Mouse (Mus musculus) ES-CJ7 (cell line): ENCODE data around the gene 1700069L16Rik.
A peak's percentile ranks its signal among the peaks of the same experiment; 100 is the strongest.

ENCODE experiments used
- DNase-seq: peaks from one replicate; pipeline ENCODE4 v3.0.0; 2011; ENCODE audit warnings: low read depth, low spot score

Gene 1700069L16Rik

DNA sequence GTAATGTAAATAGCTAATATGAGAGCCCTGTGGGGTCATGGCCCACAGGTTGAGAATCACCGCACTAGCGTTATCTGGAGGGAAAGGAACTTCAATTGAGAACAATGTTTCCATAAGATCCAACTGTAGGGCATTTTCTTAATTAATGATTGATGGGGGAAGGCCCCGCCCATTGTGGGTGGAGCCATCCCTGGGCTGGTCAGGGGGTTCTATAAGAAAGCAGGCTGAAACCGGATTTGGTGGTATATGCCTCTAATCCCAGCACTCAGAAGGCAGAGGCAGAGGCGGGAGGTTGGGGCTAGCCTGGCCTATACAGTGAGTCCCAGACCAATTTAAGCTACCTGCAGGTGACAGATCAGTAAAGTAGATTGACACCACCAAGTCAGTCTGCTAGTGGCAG lies 9.8 kb upstream of the 1700069L16Rik start:
- DNase-seq: peak; percentile 66

DNA sequence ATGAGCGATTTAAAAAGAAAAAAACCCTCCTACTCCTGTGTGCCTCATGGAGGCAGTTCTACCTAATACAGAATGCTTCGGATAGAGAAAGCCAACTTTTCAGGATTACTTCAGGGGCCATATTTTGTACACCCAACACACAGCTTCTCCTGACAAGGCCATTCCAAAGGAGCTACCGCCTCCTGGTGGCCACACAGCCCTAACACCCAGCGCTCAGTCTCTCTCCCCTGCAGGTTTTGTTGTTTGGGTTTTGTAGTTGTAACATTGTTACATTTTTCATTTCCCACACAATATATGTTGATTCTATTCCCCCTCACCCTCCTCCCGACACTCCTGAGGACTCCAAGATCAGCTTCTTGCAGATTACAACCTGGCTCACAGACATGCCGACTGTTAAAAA lies 7.6 kb upstream of the 1700069L16Rik start:
- DNase-seq: peak; percentile 71

DNA sequence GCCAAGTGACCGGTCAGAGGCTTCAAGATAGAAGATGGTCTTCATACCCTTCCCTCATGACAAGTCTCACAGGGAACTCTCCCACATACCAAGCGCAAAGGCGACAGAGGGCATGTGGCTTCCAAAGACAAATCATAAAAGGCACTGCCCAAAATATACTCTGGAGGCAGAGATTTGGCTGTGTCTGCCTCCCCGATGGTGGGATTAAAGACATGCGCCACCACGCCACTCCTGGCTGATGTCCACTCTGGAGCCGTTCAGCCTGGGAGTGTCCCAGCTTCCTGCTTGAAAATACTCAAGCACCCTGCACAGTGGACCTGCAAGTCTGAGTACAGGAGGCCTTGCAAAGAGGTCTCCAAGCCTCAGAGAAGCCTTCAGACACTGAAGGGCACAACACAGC lies 6.6 kb upstream of the 1700069L16Rik start:
- no peak for DNase-seq

DNA sequence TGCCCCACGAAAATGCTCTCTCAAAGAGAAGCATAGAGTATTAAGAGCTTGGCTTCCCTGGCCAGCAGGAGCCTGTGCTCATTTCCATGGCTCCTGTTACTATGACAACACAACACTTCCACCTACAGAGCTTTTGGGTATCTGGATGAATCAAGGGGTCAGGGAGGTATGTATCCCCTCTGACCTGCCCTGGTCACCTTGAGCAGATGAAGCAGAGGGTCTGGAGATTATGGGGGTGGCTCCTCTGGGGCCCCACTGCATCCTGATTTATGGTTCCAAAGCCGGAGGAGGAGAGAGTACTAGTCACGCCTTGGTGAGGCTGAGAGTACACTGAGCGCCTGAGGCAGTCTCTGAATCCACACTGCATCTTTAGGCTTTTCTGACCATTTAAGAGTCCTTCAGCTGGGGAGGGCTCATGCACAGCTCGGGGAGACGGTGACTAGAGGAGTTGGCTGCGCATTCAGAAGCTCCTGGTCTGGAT lies 6.1 kb upstream of the 1700069L16Rik start:
- DNase-seq: no peak

DNA sequence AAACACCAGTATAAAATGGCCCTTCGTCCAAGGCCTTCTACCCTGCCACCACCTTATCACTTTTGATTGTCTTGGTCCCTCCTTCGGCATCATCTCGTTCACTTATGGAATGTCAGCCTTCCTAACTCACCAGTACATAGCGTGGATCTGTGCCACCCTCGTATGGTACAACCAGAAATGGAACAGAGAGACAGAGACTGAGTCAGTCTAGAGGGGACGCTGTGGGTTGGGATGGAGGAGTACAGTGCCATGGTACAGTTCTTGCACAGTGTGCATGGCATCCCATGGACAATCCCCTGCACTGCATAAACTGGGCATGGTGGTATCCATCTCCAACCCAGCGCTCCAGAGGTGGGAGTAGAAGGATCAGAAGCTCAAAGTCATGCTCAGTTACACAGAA lies 4.1 kb upstream of the 1700069L16Rik start:
- DNase-seq: no peak

DNA sequence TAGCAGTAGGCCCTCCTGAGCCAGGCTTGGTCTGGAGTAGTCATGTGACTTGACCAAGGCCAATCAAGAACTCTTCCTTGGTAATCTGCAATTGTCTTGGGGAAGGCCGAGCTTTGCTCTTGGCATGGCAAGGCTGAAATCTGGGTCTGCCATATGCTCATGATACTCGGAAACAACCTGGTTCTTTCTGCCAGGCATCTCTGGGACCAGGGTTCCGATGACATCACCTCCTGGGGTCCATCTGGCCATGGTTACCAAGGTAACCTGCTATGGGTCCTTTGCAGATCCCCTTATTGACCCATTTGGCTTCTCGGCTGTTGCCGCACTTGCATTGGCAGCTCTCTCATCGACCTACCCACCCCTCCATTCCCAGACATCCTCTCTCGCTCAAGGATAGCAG lies 3.4 kb upstream of the 1700069L16Rik start:
- DNase-seq: no peak

DNA sequence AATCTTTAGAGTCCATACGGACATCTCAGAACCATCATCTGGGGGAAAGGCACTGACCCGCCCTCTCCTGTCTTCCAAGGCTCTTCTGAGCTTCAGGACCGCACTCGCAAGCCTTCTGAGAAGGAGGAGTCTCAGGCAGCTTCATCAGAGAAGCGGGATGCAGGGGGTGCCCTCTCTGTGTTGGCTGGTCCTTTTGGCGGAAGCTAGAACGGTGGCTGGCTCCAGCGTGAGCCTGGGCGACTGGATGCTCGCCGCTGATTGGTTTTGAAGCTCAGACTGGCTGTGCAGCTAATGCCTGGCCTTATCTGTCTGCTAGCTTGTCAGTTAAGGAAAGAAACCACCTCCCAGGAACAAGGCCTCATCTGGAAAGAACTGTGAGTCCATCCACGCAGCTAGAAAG lies 2.7 kb upstream of the 1700069L16Rik start:
- DNase-seq: no peak

DNA sequence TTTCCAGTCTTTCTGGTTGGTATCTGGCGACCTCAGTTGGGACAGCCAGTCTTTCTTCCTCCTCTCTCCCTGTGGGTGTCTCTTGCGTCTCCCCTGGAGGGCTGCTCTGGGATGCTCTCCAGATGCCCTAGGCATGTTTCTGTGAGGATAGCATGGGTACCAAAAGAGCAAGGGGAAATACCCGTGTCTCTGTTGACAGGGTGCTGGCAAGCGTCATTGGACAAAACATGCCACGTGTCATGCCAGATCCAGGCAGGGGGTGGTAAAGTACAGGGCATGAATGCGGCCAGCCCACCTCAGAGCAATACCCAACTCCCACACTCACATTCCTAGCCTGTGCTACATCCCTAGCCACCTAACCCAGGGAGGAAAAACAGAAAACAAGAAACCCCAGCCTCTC lies 2.0 kb upstream of the 1700069L16Rik start:
- DNase-seq: no peak

DNA sequence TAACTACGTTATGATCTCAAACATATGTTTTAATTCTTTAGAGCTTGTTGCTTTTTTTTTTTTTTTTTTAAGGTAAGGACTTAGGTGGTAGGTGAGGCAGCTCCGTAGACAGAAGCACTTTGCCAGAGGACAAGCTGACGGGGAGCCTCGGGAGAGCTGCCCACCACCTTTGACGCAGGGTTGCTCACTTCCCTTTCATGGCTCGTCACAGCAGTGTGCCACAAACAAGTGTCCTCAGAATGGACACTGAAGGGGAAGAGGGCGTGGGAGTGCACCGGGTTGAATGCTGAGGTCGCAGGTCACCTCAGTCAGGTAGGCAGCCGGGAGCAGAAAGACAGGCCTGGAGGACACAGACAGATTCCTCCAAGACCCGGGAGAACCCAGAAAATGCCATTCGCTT lies 845 bp upstream of the 1700069L16Rik start:
- no peak for DNase-seq

DNA sequence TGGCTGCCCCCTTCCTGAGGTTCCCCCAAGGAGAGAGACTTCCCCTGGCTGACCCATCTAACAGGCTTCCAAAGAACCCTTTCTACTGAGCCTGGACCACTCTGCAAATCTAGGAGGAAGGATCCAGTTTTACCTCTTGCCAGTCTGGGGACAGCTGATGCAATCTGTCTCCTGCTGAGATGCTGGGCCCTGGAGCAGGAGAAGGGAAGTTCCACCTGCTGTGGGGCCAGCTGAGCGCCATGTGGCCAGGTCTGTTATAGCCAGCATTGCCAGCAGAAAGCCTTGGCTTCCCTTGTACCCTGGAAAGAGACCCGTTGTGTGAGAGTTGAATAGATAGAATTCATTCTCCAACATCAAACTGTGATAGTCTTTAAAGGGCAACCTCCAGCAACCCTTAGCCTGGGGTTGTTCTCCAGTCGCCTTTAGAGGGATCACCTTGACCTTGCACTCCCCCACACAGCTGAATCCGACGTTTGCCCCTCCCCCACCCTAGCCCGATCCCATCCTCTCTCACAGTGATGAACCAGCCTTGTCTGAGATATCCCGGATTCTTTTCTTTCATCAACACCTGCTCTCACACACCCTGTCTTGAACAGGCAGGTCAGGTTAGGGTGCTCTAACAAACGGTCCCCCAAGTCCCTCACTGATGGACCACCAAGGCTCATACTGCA lies 870 bp downstream of the 1700069L16Rik start:
- DNase-seq: peak; percentile 67

DNA sequence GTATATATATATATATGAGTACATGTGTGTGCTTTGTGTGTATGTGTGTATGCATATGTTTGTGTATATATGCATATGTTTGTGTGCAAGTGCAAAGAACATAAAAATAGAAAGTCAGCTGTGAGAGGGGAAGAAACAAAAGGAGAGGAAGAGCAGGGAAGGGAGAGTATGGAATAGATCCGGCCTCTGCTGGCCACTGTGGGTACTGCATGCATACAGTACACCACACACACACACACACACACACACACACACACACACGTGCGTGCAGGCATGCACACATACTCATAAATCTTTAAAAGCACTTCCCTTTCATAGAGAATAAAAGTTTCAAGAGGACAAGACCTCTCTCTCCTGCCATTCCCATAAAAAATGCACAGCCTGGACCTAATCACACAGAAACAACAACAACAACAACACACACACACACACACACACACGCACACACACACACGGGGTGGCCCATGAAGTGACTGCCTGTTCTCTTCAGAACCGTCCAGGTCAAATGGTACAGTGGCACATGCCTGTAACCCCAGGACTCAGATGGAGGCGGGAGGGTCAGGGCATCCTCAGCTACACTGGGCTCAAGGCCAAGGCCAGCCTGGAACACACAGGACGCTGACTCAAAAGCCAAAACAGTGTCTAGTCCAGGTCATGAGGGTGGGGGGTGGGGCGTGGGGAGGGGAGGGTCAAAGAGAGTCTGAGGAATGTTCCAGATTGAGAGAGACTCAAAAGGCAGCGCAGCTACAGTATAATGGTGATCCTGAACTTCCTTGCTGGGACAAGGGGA lies 2.2 kb downstream of the 1700069L16Rik start:
- no peak for DNase-seq

DNA sequence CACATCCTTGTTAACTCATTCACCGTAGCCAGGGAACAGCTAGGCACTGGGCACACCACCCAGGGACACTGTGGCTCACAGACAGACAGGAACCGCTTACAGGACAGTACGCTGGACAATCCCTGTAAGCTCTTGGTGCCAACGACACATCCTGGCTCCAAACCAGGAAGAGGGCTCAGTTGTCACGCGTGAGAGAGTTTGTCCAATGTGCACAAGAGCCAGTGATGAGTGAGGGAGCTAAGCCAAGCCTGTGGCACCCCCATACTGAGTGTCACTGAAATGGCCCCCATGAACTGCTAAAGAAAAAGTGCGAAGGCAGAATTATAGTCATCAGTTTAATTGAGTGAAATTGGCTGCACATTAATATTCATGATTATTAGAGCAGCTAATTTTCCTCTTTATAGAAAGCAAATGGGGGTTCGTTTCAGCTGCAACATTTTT lies 5.3 kb downstream of the 1700069L16Rik start:
- no peak for DNase-seq

DNA sequence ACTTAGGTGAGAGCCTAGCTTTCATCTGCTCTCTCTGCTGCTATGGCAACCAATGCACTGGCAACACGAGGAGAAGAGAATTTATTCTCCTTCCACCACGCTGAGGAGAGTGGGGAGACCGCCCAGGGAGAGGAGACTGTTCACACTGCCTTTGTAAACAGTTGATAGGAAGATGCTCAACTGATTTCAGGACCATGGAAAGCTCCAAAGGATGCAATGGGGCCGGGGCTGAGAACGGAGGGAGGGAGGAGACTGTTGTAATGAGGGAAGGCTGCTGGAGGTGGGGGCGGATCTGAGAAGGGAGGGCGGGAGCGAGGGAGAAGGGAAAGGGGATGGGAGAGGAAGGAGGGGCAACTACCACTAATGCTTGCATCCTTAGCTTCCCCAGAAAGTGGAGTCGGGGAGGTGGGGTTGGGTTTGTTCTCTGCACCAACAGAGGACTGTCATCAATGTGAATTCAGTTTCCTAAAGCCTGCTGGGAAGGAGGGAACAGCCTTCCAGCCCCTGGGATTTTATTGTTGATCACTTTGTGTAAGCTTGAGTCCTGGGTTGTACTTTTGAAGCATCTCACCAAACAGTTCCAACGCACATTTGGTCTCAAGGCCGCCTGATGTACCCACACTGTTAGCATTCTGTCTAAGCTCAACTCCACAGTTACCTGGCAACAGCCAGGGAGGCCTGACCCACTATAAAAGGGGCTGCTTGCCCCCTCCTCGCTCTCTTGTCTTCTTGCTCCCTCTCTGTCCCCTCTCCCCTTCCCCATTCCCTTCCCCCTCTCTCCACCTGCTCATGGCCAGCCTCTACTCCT lies 7.8 kb downstream of the 1700069L16Rik start:
- DNase-seq: peak; percentile 93

DNA sequence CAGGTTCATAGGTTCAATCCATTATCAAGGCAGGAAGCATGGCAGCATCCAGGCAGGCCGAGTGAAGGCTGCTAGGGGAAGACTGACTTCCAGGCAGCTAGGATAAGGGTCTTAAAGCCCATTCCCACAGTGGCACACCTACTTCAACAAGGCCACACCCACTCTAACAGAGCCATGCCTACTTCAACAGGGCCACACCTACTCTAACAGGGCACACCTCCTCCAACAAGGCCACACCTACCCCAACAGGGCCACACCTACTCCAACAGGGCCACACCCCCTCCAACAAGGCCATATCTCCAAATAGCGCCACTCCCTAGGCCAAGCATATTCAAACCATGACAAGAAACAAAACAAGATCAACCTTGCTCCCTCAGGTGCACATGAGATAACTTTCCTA lies 11.7 kb downstream of the 1700069L16Rik start:
- DNase-seq: peak; percentile 82

DNA sequence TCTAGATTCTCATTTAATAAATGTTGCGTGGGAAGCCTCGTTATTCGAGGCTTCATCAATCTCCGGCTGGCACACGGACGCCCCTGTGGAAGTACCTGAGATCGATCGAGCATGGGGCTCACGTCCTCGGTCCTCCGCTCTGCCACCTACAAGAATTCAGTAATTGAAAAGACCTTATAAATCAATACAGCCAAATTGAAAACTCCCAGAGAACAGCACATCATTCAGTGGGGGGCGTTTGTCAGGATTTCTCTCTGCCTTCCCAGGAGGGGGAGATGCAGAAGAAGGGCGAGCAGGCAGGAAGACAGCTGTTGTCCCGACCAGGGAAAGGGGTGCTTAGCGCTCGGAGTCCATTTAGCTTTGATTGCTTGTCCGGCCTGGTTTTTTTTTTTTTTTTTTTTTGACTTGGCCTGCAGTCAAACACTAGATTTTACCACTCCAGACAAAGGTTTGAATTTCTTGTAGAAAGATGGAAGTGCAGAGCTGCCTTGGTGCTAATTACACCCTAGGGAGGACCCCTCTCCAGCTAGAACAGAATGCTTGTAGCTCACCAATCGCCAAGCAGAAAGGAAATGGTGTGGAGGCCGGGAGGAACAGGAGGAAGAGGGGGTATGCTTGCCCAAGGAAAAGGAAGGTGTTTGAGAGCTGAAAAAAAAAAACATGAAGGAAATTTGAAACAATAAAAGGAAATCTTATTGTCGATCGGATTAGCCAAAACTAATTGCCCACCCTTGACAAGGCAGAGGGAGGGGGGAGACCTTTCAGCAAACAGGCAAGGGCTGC lies 20.6 kb downstream of the 1700069L16Rik start:
- DNase-seq: no peak

DNA sequence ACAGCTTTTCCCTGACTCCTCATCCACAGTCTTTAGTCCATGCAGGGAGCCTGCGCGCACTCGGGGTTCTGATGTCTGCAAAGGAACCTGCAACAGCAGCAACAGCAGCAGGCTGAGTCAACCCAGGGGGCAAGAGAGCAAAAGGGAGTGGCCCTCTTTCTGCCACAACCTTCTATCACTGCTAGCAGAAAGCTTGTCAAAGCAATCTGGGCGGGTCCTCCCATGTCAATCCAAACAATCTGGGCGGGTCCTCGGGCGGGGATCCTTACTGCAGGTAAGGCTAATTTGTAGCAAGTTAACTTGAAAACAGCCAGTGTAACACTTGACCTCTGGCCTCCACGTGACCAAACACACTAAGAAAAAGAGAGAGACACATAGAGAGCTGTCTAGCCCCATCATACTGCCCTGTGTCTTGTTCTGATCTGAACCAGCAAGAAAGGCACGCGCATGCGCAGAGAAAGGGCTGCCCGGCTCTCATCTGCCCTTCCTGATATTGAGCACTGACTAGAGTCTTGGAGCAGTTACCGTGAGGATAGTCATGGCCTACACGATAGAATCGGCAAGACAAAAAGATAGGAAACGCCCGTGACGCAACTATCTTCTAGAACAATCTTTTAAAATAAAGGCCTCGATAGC lies 24.1 kb downstream of the 1700069L16Rik start:
- peak; percentile 77 for DNase-seq

DNA sequence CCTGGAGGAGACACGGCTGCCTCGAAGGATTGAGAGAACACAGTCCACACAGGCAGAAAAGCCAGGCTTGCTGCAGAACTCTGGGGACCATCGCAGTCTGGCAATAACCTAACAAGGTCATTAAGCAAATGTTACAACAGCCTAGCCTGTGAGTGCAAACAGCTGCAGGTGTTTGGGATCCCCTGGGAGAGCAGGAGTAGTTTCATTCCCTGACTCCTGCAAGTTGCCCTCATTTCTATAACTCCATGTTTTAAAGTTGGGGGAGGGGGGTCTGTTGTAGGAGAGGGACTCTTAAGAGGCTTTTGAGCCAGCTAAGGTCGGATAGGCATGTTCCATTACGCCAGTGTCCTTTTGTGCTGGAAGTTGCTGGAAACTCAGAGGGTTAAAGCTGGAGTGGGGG lies 30.2 kb downstream of the 1700069L16Rik start:
- DNase-seq: no peak

DNA sequence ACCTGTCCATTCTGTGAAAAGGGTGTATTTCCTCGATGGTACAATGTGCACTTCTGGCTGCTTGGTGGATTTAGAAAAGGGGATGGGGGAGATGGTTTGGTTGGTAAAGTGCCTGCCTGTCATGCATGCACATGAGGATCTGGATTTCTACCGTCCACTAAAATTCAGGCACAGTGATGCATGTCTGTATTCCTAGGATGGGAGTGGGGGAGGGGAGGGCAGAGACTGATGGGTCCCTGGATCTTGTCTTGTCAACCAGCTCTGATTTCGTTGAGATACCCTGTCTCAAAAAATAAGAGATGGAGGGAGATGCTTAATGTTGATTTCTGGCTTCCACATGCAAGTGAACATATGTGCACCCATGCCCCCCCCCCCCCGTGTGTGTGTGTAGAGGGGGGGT lies 30.6 kb downstream of the 1700069L16Rik start:
- no peak for DNase-seq

DNA sequence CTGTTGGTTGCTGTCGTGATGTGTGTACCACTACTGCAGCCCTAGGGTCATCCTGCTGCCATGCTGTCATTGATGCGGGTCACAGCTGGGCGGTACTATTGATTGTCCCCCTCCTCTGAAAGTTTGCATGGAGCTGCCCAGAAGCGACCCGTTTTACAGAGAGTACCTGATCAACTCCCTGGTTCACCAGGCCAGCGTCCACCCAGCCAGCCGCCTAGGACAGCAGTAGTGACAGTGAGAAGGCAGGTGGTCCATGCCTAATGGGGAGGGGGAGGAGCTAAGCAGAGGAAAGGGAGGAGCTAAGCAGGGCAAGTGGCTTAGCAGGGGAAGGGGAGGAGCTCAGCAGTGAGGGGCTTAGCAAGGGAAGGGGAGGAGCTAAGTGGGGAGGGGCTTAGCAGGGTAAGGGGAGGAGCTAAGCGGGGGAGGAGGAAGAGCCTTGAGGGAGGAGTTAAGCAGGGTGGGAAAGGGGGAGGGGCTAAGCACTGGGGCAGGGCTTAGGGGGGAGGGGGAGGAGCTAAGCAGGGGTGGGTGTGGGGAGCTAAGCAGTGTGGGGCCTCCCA lies 31.3 kb downstream of the 1700069L16Rik start:
- peak; percentile 84 for DNase-seq

DNA sequence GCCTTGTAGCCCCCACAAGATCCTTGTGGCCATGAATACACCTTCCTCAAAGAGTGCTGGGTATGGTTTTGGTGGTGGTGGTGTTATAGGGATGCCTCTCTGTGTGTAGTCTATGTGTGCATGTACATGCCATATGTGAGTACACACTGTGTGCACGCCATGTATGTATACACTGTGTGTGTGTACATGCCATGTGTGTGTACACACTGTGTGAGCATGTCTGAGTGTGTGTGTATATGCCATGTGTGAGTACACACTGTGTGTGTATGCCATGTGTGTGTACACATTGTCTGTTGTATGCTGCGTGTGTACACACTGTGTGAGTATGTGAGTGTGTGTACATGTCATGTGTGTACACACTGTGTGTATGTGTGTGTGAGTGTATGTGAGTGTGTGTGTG lies 33.7 kb downstream of the 1700069L16Rik start:
- no peak for DNase-seq
